Mouse (Mus musculus) midbrain, postnatal 0 days (tissue): ENCODE results near the gene Snrpc. TPM values are rescaled to one million over a fixed set of nuclear protein-coding genes. Genes with fewer than 3 reads are reported as not detected.

Source experiments
- ATAC-seq: fragments of 200-750 bp; cut with Nextera tagmentation; 2 replicates; pipeline ENCODE4 v1.8.0; 2017; ENCODE audit warnings: moderate number of reproducible peaks, mild to moderate bottlenecking, moderate TSS enrichment, moderate library complexity; ENCODE audit not compliant: low FRiP score
- DNase-seq: peaks from one replicate; pipeline ENCODE4 v3.0.0-alpha.2; 2015; ENCODE audit warnings: low spot score
- H3K27ac ChIP-seq: fragments of 300-500 bp; sonication (generic); 2 replicates; pipeline ENCODE4 v1.5.1; 2014; ENCODE audit warnings: low read depth, mild to moderate bottlenecking, low read length, mixed read lengths
- H3K27me3 ChIP-seq: fragments of 300-500 bp; sonication (generic); 2 replicates; pipeline ENCODE4 v1.6.1; 2014; ENCODE audit warnings: low read length, control low read depth, mixed read lengths; ENCODE audit not compliant: insufficient read depth
- H3K36me3 ChIP-seq: fragments of 300-500 bp; sonication (generic); 2 replicates; pipeline ENCODE4 v1.6.1; 2014; ENCODE audit warnings: low read length, control low read depth, mixed read lengths; ENCODE audit not compliant: insufficient read depth
- H3K4me1 ChIP-seq: fragments of 300-500 bp; sonication (generic); 2 replicates; pipeline ENCODE4 v1.6.1; 2014; ENCODE audit warnings: mild to moderate bottlenecking, control low read depth, antibody characterized with exemption, low read length, mixed read lengths; ENCODE audit not compliant: insufficient read depth
- H3K4me2 ChIP-seq: fragments of 300-500 bp; sonication (generic); 2 replicates; pipeline ENCODE4 v1.6.1; 2014; ENCODE audit warnings: low read depth, mild to moderate bottlenecking, low read length, mixed read lengths; ENCODE audit not compliant: poor library complexity, severe bottlenecking
- H3K4me3 ChIP-seq: fragments of 300-500 bp; sonication (generic); 2 replicates; pipeline ENCODE4 v1.5.1; 2014; ENCODE audit warnings: low read depth, mild to moderate bottlenecking, low read length, moderate library complexity
- H3K9ac ChIP-seq: fragments of 300-500 bp; sonication (generic); replicated peaks from 2 replicates; pipeline ENCODE4 v1.6.1; 2014; ENCODE audit warnings: mild to moderate bottlenecking, low read length, moderate library complexity, mixed read lengths; ENCODE audit not compliant: poor library complexity, severe bottlenecking
- H3K9me3 ChIP-seq: fragments of 300-500 bp; sonication (generic); 2 replicates; pipeline ENCODE4 v1.6.1; 2016; ENCODE audit warnings: low read length, control low read depth
- CTCF ChIP-seq: IDR thresholded peaks from 2 replicates; pipeline ENCODE4 v1.5.1; 2016; ENCODE audit warnings: antibody characterized with exemption, mild to moderate bottlenecking
- WGBS: fragments of 180-500 bp; shearing (Covaris S2); extraction: QIAGEN DNeasy Blood & Tissue Kit; methylation state at CpG from one replicate; pipeline ENCODE4 v1.1.7; 2014; 5-methylcytosine and 5-hydroxymethylcytosine counted together
- polyA plus RNA-seq: library from polyadenylated mRNA; unstranded; fragments of >200 nt; fragmentation: Nextera tagmentation; extraction: Ambion mirVana; gene quantifications from 2 replicates; pipeline ENCODE4 v1.2.1, GENCODE M21; 2015
- total RNA-seq: library from RNA; depleted of rRNA; stranded (reverse); fragments of >200 nt; gene quantifications from 2 replicates; pipeline ENCODE4 v1.2.3, GENCODE M21; 2014

Gene Snrpc
- total and polyA plus RNA-seq, 2 experiments from 2014 or later = 140 to 216 TPM

- H3K4me1 ChIP-seq = peaks cover 17% of the 10 kb centered on the region
- no peaks in the 10 kb centered on the region for H3K9me3 ChIP-seq
- H3K36me3 ChIP-seq = no peaks in the 10 kb centered on the region
- H3K27ac ChIP-seq = peak overlapping the region; percentile 76; the same call in 1 of the 2 replicates
- H3K27me3 ChIP-seq = no peaks in the 10 kb centered on the region
- H3K4me3 ChIP-seq = peak overlapping the region; percentile 98
- 68% methylated on average over 9 of the region's 9 CpGs for WGBS
- DNase-seq = peak; percentile 6
- peak overlapping the region; percentile 83 for H3K9ac ChIP-seq
- TF ChIP-seq CTCF = no peak
- peak overlapping the region; percentile 70 for H3K4me2 ChIP-seq
- no peak for ATAC-seq
Measured at GRCm38 (mm10) chr17:27821407-27822338, 16.3 kb upstream of the Snrpc start.

DNA sequence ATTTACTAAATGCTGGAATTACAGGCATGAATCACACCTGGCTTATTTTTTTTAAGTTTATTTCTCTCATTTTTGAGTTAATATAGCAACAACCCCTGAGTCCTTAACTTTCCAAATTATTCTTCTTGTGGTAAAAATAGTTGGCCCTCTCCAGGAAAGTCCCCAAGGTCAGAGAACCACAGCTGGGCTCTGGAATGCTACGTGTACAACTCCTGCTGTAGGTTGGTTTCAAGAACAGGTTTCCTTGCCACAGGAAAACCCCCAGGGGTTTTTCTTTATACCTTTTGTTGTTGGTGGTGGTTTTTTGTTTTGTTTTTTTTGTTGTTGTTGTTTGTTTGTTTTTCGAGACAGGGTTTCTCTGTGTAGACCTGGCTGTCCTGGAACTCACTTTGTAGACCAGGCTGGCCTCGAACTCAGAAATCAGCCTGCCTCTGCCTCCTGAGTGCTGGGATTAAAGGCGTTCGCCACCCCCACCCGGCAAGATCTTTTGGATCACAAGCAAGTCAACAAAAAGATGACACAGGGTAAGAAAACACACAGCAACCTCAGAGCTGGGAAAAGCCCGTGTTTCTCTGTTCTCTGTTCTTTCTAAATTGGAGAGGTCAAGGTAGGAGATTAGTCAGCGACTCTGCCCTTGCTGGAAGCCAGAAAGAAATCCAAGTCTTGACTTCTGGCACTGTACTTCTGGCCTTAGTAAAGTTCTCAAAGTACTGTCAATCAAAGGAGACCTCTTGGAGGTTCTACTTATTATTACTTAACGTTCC is 14.6 kb upstream of the Snrpc start:
- Histone ChIP-seq H3K27ac (no peak overlapping the region), H3K4me1 (peaks cover 13% of the 10 kb centered on the region), H3K9me3 (no peaks in the 10 kb centered on the region), H3K36me3 (no peaks in the 10 kb centered on the region), H3K4me2 (no peak overlapping the region), H3K4me3 (no peak overlapping the region), H3K9ac (no peak overlapping the region), H3K27me3 (no peaks in the 10 kb centered on the region)
- ATAC-seq (no peak), DNase-seq (no peak)
- 81% methylated on average over 9 of the region's 9 CpGs for WGBS
- TF ChIP-seq CTCF = no peak

- WGBS = 80% methylated on average over 1 of the region's 1 CpGs
- H3K27me3 ChIP-seq = no peaks in the 10 kb centered on the region
- no peak for ATAC-seq
- H3K36me3 ChIP-seq = no peaks in the 10 kb centered on the region
- TF ChIP-seq CTCF = no peak
- no peak overlapping the region for H3K4me2 ChIP-seq
- no peak for DNase-seq
- no peaks in the 10 kb centered on the region for H3K9me3 ChIP-seq
- H3K4me1 ChIP-seq = peaks cover 3% of the 10 kb centered on the region
- no peak overlapping the region for H3K27ac ChIP-seq
- no peak overlapping the region for H3K9ac ChIP-seq
- no peak overlapping the region for H3K4me3 ChIP-seq
Measured at GRCm38 (mm10) chr17:27824941-27825340, 13.0 kb upstream of the Snrpc start.

- H3K4me2 ChIP-seq = no peak overlapping the region
- H3K36me3 ChIP-seq = no peaks in the 10 kb centered on the region
- H3K4me1 ChIP-seq = peaks cover 3% of the 10 kb centered on the region
- no peak overlapping the region for H3K4me3 ChIP-seq
- 32% methylated on average over 3 of the region's 3 CpGs for WGBS
- no peak for DNase-seq
- no peak for TF ChIP-seq CTCF
- no peak overlapping the region for H3K27ac ChIP-seq
- H3K27me3 ChIP-seq = no peaks in the 10 kb centered on the region
- H3K9me3 ChIP-seq = no peaks in the 10 kb centered on the region
- ATAC-seq = no peak
- H3K9ac ChIP-seq = no peak overlapping the region
Measured at GRCm38 (mm10) chr17:27825539-27825938, 12.4 kb upstream of the Snrpc start.

GRCm38 (mm10) chr17:27825984-27826905 is 11.7 kb upstream of the Snrpc start:
- Histone ChIP-seq H3K4me1 (peaks cover 1% of the 10 kb centered on the region), H3K36me3 (no peaks in the 10 kb centered on the region), H3K4me2 (peak overlapping the region; percentile 43), H3K9ac (no peak overlapping the region), H3K27ac (no peak overlapping the region), H3K4me3 (peak overlapping the region; percentile 20), H3K9me3 (no peaks in the 10 kb centered on the region), H3K27me3 (no peaks in the 10 kb centered on the region)
- 3% methylated on average over 22 of the region's 22 CpGs for WGBS
- peak; percentile 46; the same call in 1 of the 2 replicates for TF ChIP-seq CTCF
- peak; percentile 65 for DNase-seq
- 0 out of 2 replicates have a peak, but pooled peaks have one; percentile 38 for ATAC-seq
